Mouse (Mus musculus) left cerebral cortex, adult 2 months (tissue): ENCODE data around the gene Ofd1. TPM values are rescaled to one million over a fixed set of nuclear protein-coding genes. Genes with fewer than 3 reads are reported as not detected.

Source experiments
- DNase-seq, 2 experiments: peaks; one replicate each; pipeline ENCODE4 v3.0.0; 2021 to 2022; ENCODE audit warnings: low spot score in 2 of 2, mixed read lengths in 1 of 2; ENCODE audit errors: extremely low spot score in 1 of 2
- H3K27ac ChIP-seq: fragments of 200-600 bp; 2 replicates; pipeline ENCODE4 v1.8.1; 2022
- H3K4me3 ChIP-seq: fragments of 200-600 bp; 2 replicates; pipeline ENCODE4 v1.8.1; 2022
- CTCF ChIP-seq: fragments of 200-600 bp; IDR thresholded peaks from 2 replicates; pipeline ENCODE4 v1.8.1; 2022; ENCODE audit warnings: antibody characterized with exemption, mild to moderate bottlenecking, moderate library complexity
- intact Hi-C: fragments of 180-260 bp; cut with DNase I; formaldehyde crosslinking; loops from one replicate; pipeline ENCODE4 v1.15.1; 2025
- total RNA-seq, 2 experiments: library from RNA; stranded (reverse); gene quantifications; 2 replicates each; pipeline ENCODE4 v1.2.3; 2021

Ofd1 gene
- total RNA-seq, 2 experiments from 2014 or later: 4.8 to 5.4 TPM

DNA sequence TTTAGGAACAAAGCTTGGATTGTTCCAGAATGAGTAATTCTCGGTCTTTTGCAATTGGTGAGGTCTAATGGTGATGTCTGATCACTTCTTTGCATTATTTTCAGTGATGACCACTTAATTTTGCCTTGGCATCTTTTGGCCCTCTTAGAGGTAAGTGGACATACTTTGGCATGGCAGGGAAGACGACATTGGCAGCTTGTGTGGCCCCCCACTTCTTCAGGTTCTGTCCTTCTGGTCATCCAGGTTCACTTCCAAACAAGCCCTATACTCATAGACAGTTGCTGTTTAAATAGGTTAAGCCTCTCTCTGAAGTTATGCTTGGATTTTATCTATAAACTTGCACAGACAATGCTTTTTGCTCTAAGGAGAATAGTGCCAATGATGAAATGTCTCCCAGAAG, 81.5 kb downstream of the Ofd1 start:
- no peak for DNase-seq
- H3K4me3 ChIP-seq: no peak overlapping the region
- H3K27ac ChIP-seq: no peak overlapping the region
- no peak for TF ChIP-seq CTCF
- intact Hi-C loops: no loop called here

GRCm38 (mm10) chrX:166356276-166356675, 84.2 kb downstream of the Ofd1 start:
- Histone ChIP-seq H3K27ac (no peak overlapping the region), H3K4me3 (no peak overlapping the region)
- intact Hi-C loops: no loop called here
- no peak for TF ChIP-seq CTCF
- no peak for DNase-seq

GRCm38 (mm10) chrX:166354913-166355312, 85.6 kb downstream of the Ofd1 start:
- Histone ChIP-seq H3K4me3 (no peak overlapping the region), H3K27ac (peak overlapping the region; percentile 28; the same call in 1 of the 2 replicates)
- intact Hi-C loops: no loop called here
- no peak for DNase-seq
- no peak for TF ChIP-seq CTCF

GRCm38 (mm10) chrX:166353412-166353811, 87.1 kb downstream of the Ofd1 start:
- H3K4me3 ChIP-seq: no peak overlapping the region
- DNase-seq: no peak
- intact Hi-C loops: no loop called here
- TF ChIP-seq CTCF: no peak
- no peak overlapping the region for H3K27ac ChIP-seq

DNA sequence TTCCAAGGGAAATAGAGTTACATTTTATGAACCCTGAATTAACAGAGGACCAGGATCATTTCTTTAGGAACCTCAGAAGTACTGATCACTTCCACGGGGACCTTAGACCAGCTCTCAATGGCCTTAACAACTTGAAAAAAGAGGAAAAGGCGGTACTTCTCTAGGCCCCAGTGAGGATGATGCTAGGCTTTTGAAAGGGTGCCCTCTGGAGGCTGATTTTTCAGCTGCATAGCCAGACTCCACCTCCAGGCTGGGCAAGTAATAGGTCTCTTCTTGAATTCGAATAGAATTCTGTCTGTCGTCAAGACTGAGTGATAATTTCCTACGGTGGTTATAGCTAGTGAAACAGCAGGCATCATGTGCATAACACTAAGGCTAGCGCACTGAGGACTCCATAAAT, 88.7 kb downstream of the Ofd1 start:
- DNase-seq: peak; percentile 57 to 73
- intact Hi-C loops: loop anchor here (1.0 kb wide), 1 partner anchor 177 kb away; no protein-coding TSS in a partner anchor
- H3K27ac ChIP-seq: peak overlapping the region; percentile 21; the same call in 1 of the 2 replicates
- peak overlapping the region; percentile 19; the same call in 1 of the 2 replicates for H3K4me3 ChIP-seq
- TF ChIP-seq CTCF: peak; percentile 79

DNA sequence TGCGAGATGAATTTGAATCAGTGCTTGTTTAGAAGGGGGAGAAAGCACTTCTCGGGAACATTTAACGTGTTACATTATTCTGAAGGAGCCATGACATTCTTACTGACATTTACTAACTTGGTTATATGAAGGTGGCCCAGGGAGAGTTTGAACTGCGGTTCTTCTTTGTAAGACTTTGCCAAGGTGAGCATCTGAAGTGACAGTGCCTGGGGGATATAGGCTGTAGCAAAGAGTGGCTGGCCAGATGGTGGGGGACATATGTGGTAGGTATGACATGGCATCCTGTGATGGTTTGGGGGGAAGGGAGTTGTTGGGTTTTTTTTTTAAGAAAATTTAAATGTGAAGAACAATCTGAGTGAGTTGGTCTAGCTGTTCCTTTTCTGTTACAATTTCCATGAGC, 91.9 kb downstream of the Ofd1 start:
- no peak for DNase-seq
- intact Hi-C loops: loop anchor here (5.0 kb wide), 1 partner anchor 106 kb away; no protein-coding TSS in a partner anchor
- Histone ChIP-seq H3K27ac (peak overlapping the region; percentile 91), H3K4me3 (peak overlapping the region; percentile 58)
- no peak for TF ChIP-seq CTCF

DNA sequence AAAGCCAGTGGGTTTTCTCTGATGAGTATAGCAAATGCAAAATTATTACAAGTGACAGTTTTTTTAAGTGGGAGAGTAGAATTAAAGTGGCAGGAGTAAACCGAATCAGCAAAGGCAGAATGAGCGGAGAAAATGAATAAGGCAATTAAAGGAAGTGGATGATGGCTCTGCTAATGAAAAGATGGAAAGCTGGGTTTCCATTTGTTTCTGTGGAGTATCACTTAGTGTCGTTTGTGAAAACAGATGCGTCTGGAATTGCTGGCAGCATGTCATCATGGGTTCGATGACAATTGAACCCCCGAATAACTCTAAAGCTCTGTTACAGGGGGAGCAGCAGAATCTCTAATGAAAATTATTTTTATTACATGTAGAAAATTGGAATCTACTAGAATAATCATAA, 92.4 kb downstream of the Ofd1 start:
- TF ChIP-seq CTCF: no peak
- intact Hi-C loops: loop anchor here (5.0 kb wide), 1 partner anchor 106 kb away; no protein-coding TSS in a partner anchor
- no peak for DNase-seq
- peak overlapping the region; percentile 91 for H3K27ac ChIP-seq
- peak overlapping the region; percentile 58 for H3K4me3 ChIP-seq

- H3K27ac ChIP-seq: peak overlapping the region; percentile 91
- intact Hi-C loops: loop anchor here (5.0 kb wide), 1 partner anchor 102 kb away; no protein-coding TSS in a partner anchor
- peak overlapping the region; percentile 58 for H3K4me3 ChIP-seq
- DNase-seq: peak; percentile 46 to 57
- TF ChIP-seq CTCF: no peak
Observed at GRCm38 (mm10) chrX:166344228-166345015, 96.1 kb downstream of the Ofd1 start.

- no peak for DNase-seq
- no peak for TF ChIP-seq CTCF
- Histone ChIP-seq H3K27ac (peak overlapping the region; percentile 1; the same call in 1 of the 2 replicates), H3K4me3 (no peak overlapping the region)
- intact Hi-C loops: no loop called here
Observed at GRCm38 (mm10) chrX:166341795-166342194, 98.7 kb downstream of the Ofd1 start.

Other genes starting within 250 kb of the Ofd1 start
- 100 to 1,000 TPM; 598 to 621 TPM for gene Gpm6b, start 201.8 kb downstream of the Ofd1 start, total RNA-seq
- 10 to 100 TPM; 46.9 to 52.9 TPM for gene Trappc2, start 130 bp downstream of the Ofd1 start, total RNA-seq
- 10 to 100 TPM; 30.7 to 34.0 TPM for gene Rab9, start 39.2 kb upstream of the Ofd1 start, total RNA-seq
- gene Tceanc, start 77.9 kb upstream of the Ofd1 start, total RNA-seq: 1 to 10 TPM; 1.4 to 2.9 TPM
- gene Egfl6, start 145.0 kb upstream of the Ofd1 start, total RNA-seq: 1 to 10 TPM; 2.4 to 3.5 TPM